In the genomic region with DNA sequence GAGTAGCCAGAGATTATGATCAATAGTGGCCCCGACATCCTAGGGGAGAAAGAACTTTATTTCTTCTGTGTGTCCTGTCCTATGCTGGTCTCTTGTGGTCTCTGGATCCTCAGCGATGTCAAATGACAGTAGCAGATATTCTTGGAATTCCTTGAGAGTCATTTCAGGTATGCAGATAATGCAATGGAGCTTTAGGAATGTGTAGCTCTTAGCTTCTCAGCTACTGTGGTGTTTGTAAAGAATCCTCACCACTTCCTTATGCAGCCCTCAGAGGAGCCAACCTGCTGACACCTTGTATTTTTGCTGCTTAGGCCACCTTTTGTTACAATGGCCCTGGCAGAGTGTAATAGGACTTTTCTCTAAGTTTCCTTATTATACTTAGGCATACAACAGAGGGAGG, we compare ENCODE assay signal across 46 mouse cellular contexts. TPM values are rescaled to one million over a fixed set of nuclear protein-coding genes. Genes with fewer than 3 reads are reported as not detected.
"Had no signal": no experiment of that assay in that cellular context is flagged by ENCODE, and none has a peak within 500 bp of the region (broad histone marks: within the 10 kb centered on the region; RNA-seq: fewer than 3 reads in every experiment).

No protein-coding gene starts in this region.

- DNase-seq: left cerebral cortex, postnatal 4 days; liver; liver, embryonic 13.5 days; liver, postnatal 0 days; lung, adult 18-20 months; lung, adult 2 months; lung, embryonic 14.5 days; lung, postnatal 10 days; lung, postnatal 14 days; lung, postnatal 36 days; lung, postnatal 4 days; midbrain, embryonic 14.5 days had no signal

- H3K27me3 ChIP-seq: limb, embryonic 12.5 days; limb, embryonic 13.5 days; limb, embryonic 15.5 days; liver, embryonic 12.5 days; liver, embryonic 13.5 days; liver, embryonic 15.5 days; lung, embryonic 15.5 days; midbrain, embryonic 12.5 days; midbrain, embryonic 15.5 days; neural tube, embryonic 12.5 days had no signal

- ATAC-seq: liver, embryonic 12.5 days; liver, postnatal 0 days; lung, postnatal 0 days; midbrain, embryonic 13.5 days; midbrain, embryonic 15.5 days; midbrain, embryonic 16.5 days had no signal

RNA-seq across cellular contexts. Expression of a gene that starts 4.4 kb away (rescaled TPM):
- total RNA-seq: left cerebral cortex, adult 8-10 months; left cerebral cortex, postnatal 14 days; left cerebral cortex, postnatal 25 days; left cerebral cortex, postnatal 36 days; left cerebral cortex, postnatal 4 days; liver, adult 2 months; megakaryocyte progenitor cell, adult 5-6 weeks; megakaryocyte, adult 5-6 weeks; megakaryocyte-erythroid progenitor cell, adult 5-6 weeks; midbrain, postnatal 0 days; monocyte, adult 5-6 weeks had no signal
- polyA plus RNA-seq: limb, embryonic 10.5 days; limb, embryonic 11.5 days; liver, adult 2 months; liver, embryonic 11.5 days; liver, embryonic 12.5 days; liver, embryonic 13.5 days; liver, embryonic 14.5 days; liver, embryonic 15.5 days; liver, embryonic 16.5 days; liver, postnatal 0 days; lung, adult 2 months; lung, embryonic 14.5 days; macrophage; midbrain, embryonic 13.5 days; midbrain, embryonic 14.5 days; midbrain, embryonic 15.5 days; neural tube, embryonic 11.5 days; neural tube, embryonic 12.5 days had no signal

RNA-seq across cellular contexts. Expression of a gene that starts 51.1 kb away (rescaled TPM):
- total RNA-seq: monocyte, adult 5-6 weeks had no signal

RNA-seq across cellular contexts. Expression of a gene that starts 51.4 kb away (rescaled TPM):
- total RNA-seq: left cerebral cortex, adult 8-10 months; left cerebral cortex, postnatal 14 days; left cerebral cortex, postnatal 25 days; left cerebral cortex, postnatal 36 days; left cerebral cortex, postnatal 4 days; liver, adult 2 months; megakaryocyte progenitor cell, adult 5-6 weeks; megakaryocyte, adult 5-6 weeks; megakaryocyte-erythroid progenitor cell, adult 5-6 weeks; midbrain, postnatal 0 days; monocyte, adult 5-6 weeks had no signal
- polyA plus RNA-seq: limb, embryonic 10.5 days; limb, embryonic 11.5 days; limb, embryonic 12.5 days; limb, embryonic 13.5 days; limb, embryonic 14.5 days; limb, embryonic 15.5 days; liver, adult 2 months; liver, embryonic 11.5 days; liver, embryonic 12.5 days; liver, embryonic 13.5 days; liver, embryonic 14.5 days; liver, embryonic 15.5 days; liver, embryonic 16.5 days; liver, postnatal 0 days; lung, adult 2 months; lung, embryonic 14.5 days; lung, embryonic 15.5 days; lung, embryonic 16.5 days; lung, postnatal 0 days; macrophage; midbrain, embryonic 10.5 days; midbrain, embryonic 11.5 days; midbrain, embryonic 12.5 days; midbrain, embryonic 13.5 days; midbrain, embryonic 14.5 days; midbrain, embryonic 15.5 days; midbrain, embryonic 16.5 days; midbrain, postnatal 0 days; myocyte; neural tube, embryonic 11.5 days; neural tube, embryonic 12.5 days had no signal
